Comparison of ENCODE assay signal across 10 mouse cellular contexts in genomic region chr12:15800196-15800913, GRCm38 (mm10). TPM values are rescaled to one million over a fixed set of nuclear protein-coding genes. Genes with fewer than 3 reads are reported as not detected.
DNase-seq lines count a peak whose midpoint lies in the region; ATAC-seq and TF ChIP-seq lines count a peak whose summit lies in the region.
"Had no signal": no experiment of that assay in that cellular context is flagged by ENCODE, and none has a peak within 500 bp of the region (broad histone marks: within the 10 kb centered on the region; RNA-seq: fewer than 3 reads in every experiment).

No protein-coding gene starts in this region.

- no peak overlapping the region for H3K9ac ChIP-seq in hindbrain, embryonic 16.5 days (ENCODE audit: low read depth, low read length)
- H3K9ac ChIP-seq in hindbrain, embryonic 11.5 days (ENCODE audit: low read depth, low read length): no peak overlapping the region
- H3K9ac ChIP-seq in liver, postnatal 0 days (replicated peaks): no peak overlapping the region
- H3K9ac ChIP-seq: liver, embryonic 13.5 days had no signal

- DNase-seq in hindbrain, embryonic 11.5 days (ENCODE audit: low spot score): no peak
- peak; percentile 56 to 63 for DNase-seq in heart, postnatal 10 days
- peak; percentile 60 for DNase-seq in lung, postnatal 10 days
- no peak for DNase-seq in thymus, postnatal 10 days (ENCODE audit: low spot score in 2 of 2)
- DNase-seq in liver, postnatal 0 days: no peak
- DNase-seq: cerebellum, adult 8-10 months; liver, embryonic 13.5 days had no signal

- intact Hi-C loops in heart, postnatal 10 days (cut with DNase I): no loop called here

- no peak for TF ChIP-seq CTCF in cortical plate, adult 2 months (IDR thresholded peaks at IDR 0.05; ENCODE audit: extremely low read depth, insufficient read depth, low read length)
- no peak for TF ChIP-seq CTCF in liver, postnatal 0 days (IDR thresholded peaks at IDR 0.05; ENCODE audit: low read depth)

- H3K27me3 ChIP-seq in hindbrain, embryonic 16.5 days (replicated peaks; ENCODE audit: control insufficient read depth, insufficient read depth, low read length): no peaks in the 10 kb centered on the region
- H3K27me3 ChIP-seq in hindbrain, embryonic 11.5 days (ENCODE audit: control insufficient read depth, insufficient read depth, low read length): no peaks in the 10 kb centered on the region
- H3K27me3 ChIP-seq in liver, postnatal 0 days (ENCODE audit: insufficient read depth, low read length): no peaks in the 10 kb centered on the region
- H3K27me3 ChIP-seq: liver, embryonic 13.5 days had no signal

- peaks cover 55% of the 10 kb centered on the region for H3K4me1 ChIP-seq in hindbrain, embryonic 16.5 days (ENCODE audit: control insufficient read depth, insufficient read depth, low read depth, low read length)
- no peaks in the 10 kb centered on the region for H3K4me1 ChIP-seq in hindbrain, embryonic 11.5 days (replicated peaks; ENCODE audit: control insufficient read depth, insufficient read depth, low read length)
- H3K4me1 ChIP-seq in cortical plate, adult 2 months (ENCODE audit: control insufficient read depth, insufficient read depth, low read length): peaks cover 14% of the 10 kb centered on the region
- H3K4me1 ChIP-seq in liver, postnatal 0 days (ENCODE audit: insufficient read depth): no peaks in the 10 kb centered on the region

- no peak overlapping the region for H3K4me2 ChIP-seq in hindbrain, embryonic 16.5 days (ENCODE audit: low read length)
- H3K4me2 ChIP-seq in hindbrain, embryonic 11.5 days (replicated peaks; ENCODE audit: low read depth, low read length): no peak overlapping the region
- H3K4me2 ChIP-seq in liver, postnatal 0 days (ENCODE audit: low read depth, low read length): no peak overlapping the region
- H3K4me2 ChIP-seq: liver, embryonic 13.5 days had no signal

- TF ChIP-seq POLR2A in cortical plate, adult 2 months (IDR thresholded peaks at IDR 0.05; ENCODE audit: extremely low read depth, insufficient read depth, low read length): no peak

- H3K36me3 ChIP-seq in hindbrain, embryonic 16.5 days (ENCODE audit: control insufficient read depth, insufficient read depth, low read length): peaks cover 17% of the 10 kb centered on the region
- peaks cover 3% of the 10 kb centered on the region; the same call in 1 of the 2 replicates for H3K36me3 ChIP-seq in hindbrain, embryonic 11.5 days (ENCODE audit: control insufficient read depth, insufficient read depth, low read length)
- H3K36me3 ChIP-seq in liver, postnatal 0 days (replicated peaks; ENCODE audit: insufficient read depth, low read length): no peaks in the 10 kb centered on the region; the same call in 1 of the 2 replicates
- H3K36me3 ChIP-seq: liver, embryonic 13.5 days had no signal

- no peak for TF ChIP-seq EP300 in liver, postnatal 0 days (IDR thresholded peaks at IDR 0.05; ENCODE audit: low read depth)

- 0 out of 2 replicates have a peak, but pooled peaks have one; percentile 1 for ATAC-seq in hindbrain, embryonic 16.5 days
- ATAC-seq in hindbrain, embryonic 11.5 days (ENCODE audit: low FRiP score): no peak
- no peak for ATAC-seq in liver, postnatal 0 days
- ATAC-seq in activated CD4-positive, CD25-positive, alpha-beta regulatory T cell, adult 4 months: no peak

- peak overlapping the region; percentile 35 for H3K27ac ChIP-seq in hindbrain, embryonic 16.5 days (ENCODE audit: low read depth, low read length)
- no peak overlapping the region for H3K27ac ChIP-seq in hindbrain, embryonic 11.5 days (ENCODE audit: low read depth, low read length)
- 0 out of 2 replicates have a peak overlapping the region, but pooled peaks have one; percentile 3 for H3K27ac ChIP-seq in cortical plate, adult 2 months (ENCODE audit: insufficient read depth, low read length)
- H3K27ac ChIP-seq in liver, postnatal 0 days (ENCODE audit: low read depth): no peak overlapping the region
- H3K27ac ChIP-seq: liver, embryonic 13.5 days had no signal

- no peak overlapping the region for H3K4me3 ChIP-seq in hindbrain, embryonic 16.5 days (ENCODE audit: low read length)
- H3K4me3 ChIP-seq in hindbrain, embryonic 11.5 days (ENCODE audit: low read depth, low read length): no peak overlapping the region
- no peak overlapping the region for H3K4me3 ChIP-seq in cortical plate, adult 2 months (ENCODE audit: insufficient read depth, low read length)
- no peak overlapping the region for H3K4me3 ChIP-seq in liver, postnatal 0 days (ENCODE audit: low read depth, low read length)
- H3K4me3 ChIP-seq: liver, embryonic 13.5 days had no signal

- no peaks in the 10 kb centered on the region for H3K9me3 ChIP-seq in hindbrain, embryonic 16.5 days (ENCODE audit: control insufficient read depth, low read length)
- no peaks in the 10 kb centered on the region for H3K9me3 ChIP-seq in hindbrain, embryonic 11.5 days (ENCODE audit: control insufficient read depth, low read length)
- no peaks in the 10 kb centered on the region for H3K9me3 ChIP-seq in liver, postnatal 0 days (ENCODE audit: low read length)
- H3K9me3 ChIP-seq: liver, embryonic 13.5 days had no signal

- 69% methylated on average over 4 of the region's 4 CpGs for WGBS in hindbrain, embryonic 16.5 days
- 82% methylated on average over 4 of the region's 4 CpGs for WGBS in hindbrain, embryonic 11.5 days
- WGBS in liver, postnatal 0 days (ENCODE audit: insufficient replicate concordance): 64% methylated on average over 4 of the region's 4 CpGs

RNA-seq across cellular contexts. Expression of gene Trib2, which starts 16.4 kb away (rescaled TPM):
- polyA plus RNA-seq in hindbrain, embryonic 16.5 days (2015; fragmentation: Nextera tagmentation; extraction: Ambion mirVana): 124 and 142 TPM in 2 replicates
- polyA plus RNA-seq in hindbrain, embryonic 11.5 days (2014; fragmentation: Nextera tagmentation; extraction: Ambion mirVana): 63.3 and 71.3 TPM in 2 replicates
- 24.6 and 27.4 TPM in 2 replicates for polyA plus RNA-seq in cortical plate, adult 2 months (2012; rRNA removed)
- total RNA-seq in heart, postnatal 10 days (2021): 10 to 100 TPM; 60.4 to 86.6 TPM
- 2.6 TPM in 2 replicates for polyA plus RNA-seq in liver, postnatal 0 days (2015; fragmentation: Nextera tagmentation; extraction: Ambion mirVana)
- 100 to 1,000 TPM in 1 of 2 experiments, 10 to 100 TPM in 1; 90.9 to 103 TPM for polyA plus RNA-seq in activated CD4-positive, CD25-positive, alpha-beta regulatory T cell, adult 4 months (2017; shearing (Covaris generic))

Comparison
In these comparisons a context has a peak if more than half of its experiments do, and no peak if none do; other contexts are left out.
1. H3K27ac ChIP-seq: peak in hindbrain, embryonic 16.5 days (single experiment) and cortical plate, adult 2 months (single experiment); none in hindbrain, embryonic 11.5 days (single experiment) and liver, postnatal 0 days (single experiment).
2. DNase-seq: peak in heart, postnatal 10 days (2 of 2) and lung, postnatal 10 days (single experiment); none in hindbrain, embryonic 11.5 days (single experiment), thymus, postnatal 10 days (0 of 2) and liver, postnatal 0 days (single experiment).